Mouse (Mus musculus): Measurements from ENCODE around the gene Nelfb. TPM values are rescaled to one million over a fixed set of nuclear protein-coding genes. Genes with fewer than 3 reads are reported as not detected.
"Not testable (repeated sequence)": the region's sequence is repeated elsewhere in the genome, so short reads cannot be mapped to it uniquely, and the experiment has no call there.

The Nelfb gene
- total RNA-seq (2021), result 61.8 and 66.9 TPM in 2 replicates
- long read RNA-seq, transcript Nelfb-203 (12 exons, 2,754 nt), result minor isoform, 8 of 216 reads
- long read RNA-seq, transcript Nelfb-201 (13 exons, 2,637 nt), result major isoform, 168 of 216 reads
- long read RNA-seq, partial matches to known transcripts, result 16 of 216 reads
- long read RNA-seq, other reads (novel, unspliced or antisense), result 22 of 216 reads

- peak; percentile 88 for DNase-seq
Observed at GRCm38 (mm10) chr2:25211121-25211670, at the start of gene Nelfb. Gene Nelfb, minus strand, starts transcription at chr2:25211489.

GRCm38 (mm10) chr2:25258887-25259286, 47.6 kb upstream of the Nelfb start:
- DNase-seq, result no peak

GRCm38 (mm10) chr2:25257250-25257649, 46.0 kb upstream of the Nelfb start:
- DNase-seq, result not testable (repeated sequence)

- not testable (repeated sequence) for DNase-seq
Observed at GRCm38 (mm10) chr2:25256443-25257109, 45.3 kb upstream of the Nelfb start.

- DNase-seq, result peak; percentile 89
Observed at GRCm38 (mm10) chr2:25255284-25255779, 44.0 kb upstream of the Nelfb start, which contains the start of gene Tmem203. Gene Tmem203, plus strand, starts transcription at chr2:25255439.

GRCm38 (mm10) chr2:25252331-25252730, 41.0 kb upstream of the Nelfb start:
- no peak for DNase-seq

- DNase-seq, result no peak
Observed at GRCm38 (mm10) chr2:25246183-25247072, 35.1 kb upstream of the Nelfb start, which contains the start of gene AL732309.1. Gene AL732309.1, minus strand, starts transcription at chr2:25246863.

- no peak for DNase-seq
Observed at GRCm38 (mm10) chr2:25244144-25244543, 32.9 kb upstream of the Nelfb start.

- DNase-seq, result no peak
Observed at GRCm38 (mm10) chr2:25243342-25243741, 32.1 kb upstream of the Nelfb start.

- no peak for DNase-seq
Observed at GRCm38 (mm10) chr2:25242101-25242506, 30.8 kb upstream of the Nelfb start, which contains the start of the genes Rnf208 and Cysrt1. Gene Rnf208, plus strand, starts transcription at chr2:25242255. Gene Cysrt1, minus strand, starts transcription at chr2:25242452.

GRCm38 (mm10) chr2:25241438-25241775, 30.1 kb upstream of the Nelfb start:
- no peak for DNase-seq

GRCm38 (mm10) chr2:25240723-25241437, 29.6 kb upstream of the Nelfb start:
- DNase-seq, result peak; percentile 79

- no peak for DNase-seq
Observed at GRCm38 (mm10) chr2:25240310-25240709, 29.0 kb upstream of the Nelfb start.

GRCm38 (mm10) chr2:25239766-25240165, 28.5 kb upstream of the Nelfb start:
- DNase-seq, result no peak

- no peak for DNase-seq
Observed at GRCm38 (mm10) chr2:25238106-25238505, 26.8 kb upstream of the Nelfb start.

GRCm38 (mm10) chr2:25237522-25237921, 26.2 kb upstream of the Nelfb start:
- DNase-seq, result no peak

- no peak for DNase-seq
Observed at GRCm38 (mm10) chr2:25236614-25237013, 25.3 kb upstream of the Nelfb start, which contains the start of gene Rnf224. Gene Rnf224, minus strand, starts transcription at chr2:25236787.

GRCm38 (mm10) chr2:25234551-25235220, 23.4 kb upstream of the Nelfb start:
- no peak for DNase-seq

GRCm38 (mm10) chr2:25234050-25234449, 22.8 kb upstream of the Nelfb start, which contains the start of gene Slc34a3:
Gene Slc34a3, minus strand, starts transcription at chr2:25234364.
- no peak for DNase-seq

GRCm38 (mm10) chr2:25233421-25233820, 22.1 kb upstream of the Nelfb start:
- no peak for DNase-seq

- DNase-seq, result no peak
Observed at GRCm38 (mm10) chr2:25231038-25231437, 19.7 kb upstream of the Nelfb start.
